Mouse (Mus musculus) heart, postnatal 0 days (tissue): ENCODE measurements around the gene Yjefn3.

Experiments
- CTCF ChIP-seq: IDR thresholded peaks from 2 replicates; pipeline ENCODE4 v1.5.1; 2016; ENCODE audit warnings: antibody characterized with exemption, control low read depth, low read depth
- EP300 ChIP-seq: IDR thresholded peaks from 2 replicates; pipeline ENCODE4 v1.6.1; 2016; ENCODE audit warnings: antibody characterized with exemption, low read depth

- no peak for TF ChIP-seq CTCF
- TF ChIP-seq EP300, result no peak
Measured at GRCm38 (mm10) chr8:69926901-69927300, 24.4 kb upstream of the Yjefn3 start.
